Mouse (Mus musculus) heart, embryonic 13.5 days (tissue): ENCODE measurements at regions not wholly inside any gene's neighbourhood (a gene's known extent, or its start where the extent isn't known, plus 50 kb on each side); places are given as distances from the start of the nearest gene placed in this dataset.

Experiments used
- ATAC-seq: fragments of 200-750 bp; cut with Nextera tagmentation; 2 replicates; pipeline ENCODE4 v1.8.0; 2017; ENCODE audit warnings: moderate TSS enrichment; ENCODE audit not compliant: insufficient number of reproducible peaks, low FRiP score, low TSS enrichment; ENCODE audit errors: extremely low read depth
- H3K27ac ChIP-seq: fragments of 300-500 bp; sonication (generic); replicated peaks from 2 replicates; pipeline ENCODE4 v1.5.1; 2015; ENCODE audit warnings: moderate library complexity, mild to moderate bottlenecking, inconsistent platforms
- H3K27me3 ChIP-seq: fragments of 300-500 bp; sonication (generic); replicated peaks from 2 replicates; pipeline ENCODE4 v1.6.1; 2015; ENCODE audit warnings: mild to moderate bottlenecking, inconsistent platforms
- H3K36me3 ChIP-seq: fragments of 300-500 bp; sonication (generic); 2 replicates; pipeline ENCODE4 v1.6.1; 2015; ENCODE audit warnings: mild to moderate bottlenecking, inconsistent platforms
- H3K4me1 ChIP-seq: fragments of 300-500 bp; sonication (generic); 2 replicates; pipeline ENCODE4 v1.6.1; 2015; ENCODE audit warnings: inconsistent platforms
- H3K4me2 ChIP-seq: fragments of 300-500 bp; sonication (generic); 2 replicates; pipeline ENCODE4 v1.6.1; 2015; ENCODE audit warnings: inconsistent platforms, mild to moderate bottlenecking, moderate library complexity
- H3K4me3 ChIP-seq: fragments of 300-500 bp; sonication (generic); 2 replicates; pipeline ENCODE4 v1.5.1; 2015; ENCODE audit warnings: moderate library complexity, mild to moderate bottlenecking, inconsistent platforms
- H3K9ac ChIP-seq: fragments of 300-500 bp; sonication (generic); 2 replicates; pipeline ENCODE4 v1.6.1; 2015; ENCODE audit warnings: inconsistent platforms, mild to moderate bottlenecking, moderate library complexity
- H3K9me3 ChIP-seq: fragments of 300-500 bp; sonication (generic); 2 replicates; pipeline ENCODE4 v1.6.1; 2016; ENCODE audit warnings: inconsistent platforms
- WGBS: fragments of 180-500 bp; shearing (Covaris S2); methylation state at CpG from one replicate; pipeline ENCODE4 v1.1.7; 2015; ENCODE audit warnings: mixed read lengths; 5-methylcytosine and 5-hydroxymethylcytosine counted together

DNA sequence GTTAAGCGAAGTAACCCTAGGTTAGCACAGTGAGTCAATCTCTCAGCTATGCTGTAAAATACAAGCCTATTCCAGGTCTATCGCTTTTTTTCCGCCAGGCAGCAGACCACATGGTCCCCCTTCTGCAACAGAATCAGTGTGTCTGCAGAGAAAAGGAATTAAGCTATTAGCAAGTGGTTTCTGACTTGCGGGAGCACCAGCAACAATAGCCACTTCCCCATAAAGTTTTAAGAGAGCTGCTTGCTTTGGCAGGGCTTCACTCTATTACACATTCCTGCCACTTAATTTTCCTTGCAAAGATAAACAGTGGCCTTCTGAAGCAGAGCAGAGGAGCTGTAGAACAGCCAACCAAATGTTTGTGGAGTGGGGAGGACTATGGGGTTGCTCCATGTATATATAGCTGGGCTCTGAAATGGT lies 59.8 kb upstream of the Osmr start:
- peak overlapping the region; percentile 39; the same call in 1 of the 2 replicates for H3K27ac ChIP-seq
- H3K4me1 ChIP-seq = 0 out of 2 replicates have a peak, but pooled peaks cover 4% of the 10 kb centered on the region
- H3K9me3 ChIP-seq = no peaks in the 10 kb centered on the region
- no peak for ATAC-seq
- no peak overlapping the region for H3K9ac ChIP-seq
- WGBS = 63% methylated on average over 4 of the region's 4 CpGs
- H3K27me3 ChIP-seq = no peaks in the 10 kb centered on the region
- H3K4me3 ChIP-seq = no peak overlapping the region
- no peak overlapping the region for H3K4me2 ChIP-seq
- no peaks in the 10 kb centered on the region for H3K36me3 ChIP-seq

- Histone ChIP-seq H3K9me3 (peaks cover 5% of the 10 kb centered on the region; the same call in 1 of the 2 replicates), H3K36me3 (no peaks in the 10 kb centered on the region), H3K4me1 (no peaks in the 10 kb centered on the region), H3K4me2 (no peak overlapping the region), H3K27ac (no peak overlapping the region), H3K9ac (no peak overlapping the region), H3K4me3 (no peak overlapping the region), H3K27me3 (no peaks in the 10 kb centered on the region)
- 66% methylated on average over 4 of the region's 4 CpGs for WGBS
- no peak for ATAC-seq
Observed at GRCm38 (mm10) chr15:6941491-6941890, 66.7 kb upstream of the Osmr start.

GRCm38 (mm10) chr15:6949236-6949635 lies 74.5 kb upstream of the Osmr start:
- Histone ChIP-seq H3K9me3 (peaks cover 5% of the 10 kb centered on the region; the same call in 1 of the 2 replicates), H3K36me3 (no peaks in the 10 kb centered on the region), H3K27me3 (no peaks in the 10 kb centered on the region), H3K27ac (no peak overlapping the region), H3K4me1 (no peaks in the 10 kb centered on the region), H3K9ac (no peak overlapping the region), H3K4me3 (no peak overlapping the region), H3K4me2 (no peak overlapping the region)
- no peak for ATAC-seq
- WGBS = 73% methylated on average over 5 of the region's 5 CpGs

- no peak overlapping the region for H3K4me2 ChIP-seq
- no peak overlapping the region for H3K9ac ChIP-seq
- no peak for ATAC-seq
- H3K27ac ChIP-seq = no peak overlapping the region
- WGBS = 76% methylated on average over 1 of the region's 1 CpGs
- no peak overlapping the region for H3K4me3 ChIP-seq
- no peaks in the 10 kb centered on the region for H3K27me3 ChIP-seq
- no peaks in the 10 kb centered on the region for H3K4me1 ChIP-seq
- H3K9me3 ChIP-seq = peaks cover 5% of the 10 kb centered on the region; the same call in 1 of the 2 replicates
- no peaks in the 10 kb centered on the region for H3K36me3 ChIP-seq
Observed at GRCm38 (mm10) chr15:6949686-6950085, 74.9 kb upstream of the Osmr start.

GRCm38 (mm10) chr15:6950503-6950902 lies 75.7 kb upstream of the Osmr start:
- Histone ChIP-seq H3K36me3 (no peaks in the 10 kb centered on the region), H3K4me1 (no peaks in the 10 kb centered on the region), H3K4me2 (no peak overlapping the region), H3K27ac (no peak overlapping the region), H3K9me3 (no peaks in the 10 kb centered on the region), H3K27me3 (no peaks in the 10 kb centered on the region), H3K9ac (no peak overlapping the region), H3K4me3 (no peak overlapping the region)
- 81% methylated on average over 8 of the region's 8 CpGs for WGBS
- ATAC-seq = no peak

DNA sequence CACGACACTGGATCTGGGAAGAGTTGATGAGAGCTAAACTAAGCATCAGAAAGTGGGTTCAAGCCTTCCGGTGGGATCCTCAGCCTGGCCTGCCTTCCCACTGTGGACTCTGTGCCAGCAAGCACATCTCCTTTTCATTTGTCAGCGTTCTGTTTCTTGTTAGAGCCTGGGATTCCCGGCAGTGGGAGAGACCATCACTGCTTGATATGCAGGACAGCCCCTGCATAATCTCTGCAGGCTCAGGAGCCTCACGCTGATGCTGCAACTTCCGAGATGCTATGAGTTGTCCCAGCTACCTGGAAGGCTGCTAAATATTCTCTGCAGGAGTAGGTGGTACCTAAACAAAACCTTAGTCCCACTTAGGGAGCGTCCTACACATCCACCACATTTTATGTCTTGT lies 78.8 kb upstream of the Osmr start:
- ATAC-seq = no peak
- Histone ChIP-seq H3K9me3 (no peaks in the 10 kb centered on the region), H3K36me3 (no peaks in the 10 kb centered on the region), H3K4me1 (no peaks in the 10 kb centered on the region), H3K27me3 (no peaks in the 10 kb centered on the region), H3K27ac (no peak overlapping the region), H3K4me3 (no peak overlapping the region), H3K4me2 (no peak overlapping the region), H3K9ac (no peak overlapping the region)
- 20% methylated on average over 7 of the region's 7 CpGs for WGBS

GRCm38 (mm10) chr15:6953970-6954791 lies 79.4 kb upstream of the Osmr start:
- Histone ChIP-seq H3K4me3 (no peak overlapping the region), H3K9ac (no peak overlapping the region), H3K27ac (no peak overlapping the region), H3K9me3 (no peaks in the 10 kb centered on the region), H3K36me3 (no peaks in the 10 kb centered on the region), H3K4me2 (no peak overlapping the region), H3K4me1 (no peaks in the 10 kb centered on the region), H3K27me3 (no peaks in the 10 kb centered on the region)
- WGBS = 57% methylated on average over 9 of the region's 9 CpGs
- no peak for ATAC-seq

DNA sequence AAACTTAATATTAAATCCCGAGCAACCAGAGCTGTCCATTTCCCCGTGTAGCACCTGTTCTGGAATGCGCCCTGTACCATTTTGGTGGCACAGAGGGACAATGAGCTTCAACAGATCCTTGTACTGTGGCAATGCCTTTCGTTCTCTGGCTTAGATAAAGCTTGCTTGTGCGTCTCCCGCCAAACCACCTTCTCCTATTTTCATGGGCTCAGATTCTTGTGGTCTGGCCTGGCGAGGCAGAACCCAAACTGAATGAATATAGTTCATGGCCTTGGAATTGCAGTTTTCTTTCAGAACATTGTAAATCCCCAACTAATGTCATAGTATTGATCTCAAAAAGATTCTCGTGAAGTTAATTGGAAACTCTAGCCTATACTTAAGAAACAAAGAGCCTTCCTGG lies 85.1 kb upstream of the Osmr start:
- no peaks in the 10 kb centered on the region for H3K4me1 ChIP-seq
- no peaks in the 10 kb centered on the region for H3K27me3 ChIP-seq
- H3K27ac ChIP-seq = no peak overlapping the region
- 80% methylated on average over 8 of the region's 8 CpGs for WGBS
- no peak overlapping the region for H3K4me2 ChIP-seq
- H3K9ac ChIP-seq = no peak overlapping the region
- ATAC-seq = no peak
- no peak overlapping the region for H3K4me3 ChIP-seq
- H3K9me3 ChIP-seq = no peaks in the 10 kb centered on the region
- H3K36me3 ChIP-seq = no peaks in the 10 kb centered on the region

DNA sequence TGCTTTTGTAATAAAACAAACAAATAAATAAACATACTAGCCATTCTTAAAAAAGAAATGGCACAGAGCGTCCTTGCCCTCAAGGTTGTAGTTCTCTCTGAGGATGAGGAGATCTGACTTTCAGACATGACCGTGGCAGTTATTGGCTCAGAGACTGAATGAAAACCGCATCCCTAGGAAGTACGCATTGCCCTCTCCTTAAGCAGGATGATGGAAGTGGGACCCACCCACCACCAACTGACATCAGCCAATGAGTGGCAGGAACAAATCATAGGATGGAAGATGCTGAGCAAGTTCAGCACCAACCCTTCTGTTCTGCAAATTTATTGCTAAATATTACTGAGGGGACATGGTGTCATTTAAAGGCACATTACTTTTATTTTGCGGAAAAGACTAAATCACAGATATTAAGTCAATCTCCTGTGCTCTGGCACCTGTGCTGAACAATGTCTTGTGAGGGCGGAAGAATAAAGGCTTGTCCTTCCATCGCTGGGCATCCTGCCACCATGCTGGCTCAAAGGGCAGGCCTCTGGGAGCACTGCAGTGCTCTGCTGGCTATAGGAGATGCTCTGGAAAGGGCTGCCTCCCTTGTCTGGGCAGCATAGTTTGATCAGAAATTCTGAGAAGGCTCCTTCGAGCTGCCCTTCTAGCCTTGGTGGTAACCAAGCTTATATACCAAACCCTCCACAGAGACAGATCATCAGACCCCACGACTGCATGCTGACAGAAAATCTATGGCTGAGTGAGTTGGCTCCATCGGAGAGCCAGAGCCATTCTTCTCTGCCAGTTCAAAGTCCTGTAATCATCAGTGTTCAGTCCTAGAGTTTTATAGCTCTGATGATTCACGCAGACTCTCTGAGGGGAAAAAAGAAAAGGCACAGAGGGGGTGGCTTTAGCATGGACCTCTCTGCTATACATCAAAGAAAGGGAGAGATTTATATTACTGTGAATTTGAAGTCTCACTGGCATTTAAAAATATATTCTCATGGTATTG lies 86.3 kb upstream of the Osmr start:
- no peaks in the 10 kb centered on the region for H3K36me3 ChIP-seq
- H3K27ac ChIP-seq = no peak overlapping the region
- 80% methylated on average over 11 of the region's 11 CpGs for WGBS
- no peak overlapping the region for H3K4me3 ChIP-seq
- H3K4me1 ChIP-seq = no peaks in the 10 kb centered on the region
- ATAC-seq = no peak
- no peaks in the 10 kb centered on the region for H3K9me3 ChIP-seq
- no peak overlapping the region for H3K9ac ChIP-seq
- no peak overlapping the region for H3K4me2 ChIP-seq
- H3K27me3 ChIP-seq = no peaks in the 10 kb centered on the region

DNA sequence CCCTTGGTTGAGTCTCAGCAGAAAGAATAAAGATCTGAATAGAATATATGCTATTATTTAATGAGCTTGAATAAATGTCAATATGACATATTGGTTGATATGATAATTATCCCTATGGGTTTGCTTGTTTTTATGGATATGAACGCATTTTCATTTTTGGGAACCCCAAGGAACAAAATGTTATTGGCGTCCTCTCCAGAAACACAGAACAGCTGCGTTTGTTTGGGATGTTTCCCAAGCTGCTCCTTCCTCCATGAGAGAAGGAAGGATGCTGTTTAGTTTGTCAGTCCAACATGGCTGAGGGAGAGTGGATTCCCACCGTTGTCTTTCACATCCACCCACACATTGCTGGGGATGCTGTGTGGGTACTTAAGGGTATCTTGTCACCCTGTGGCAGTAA lies 89.9 kb upstream of the Osmr start:
- Histone ChIP-seq H3K36me3 (no peaks in the 10 kb centered on the region), H3K27ac (no peak overlapping the region), H3K27me3 (no peaks in the 10 kb centered on the region), H3K9ac (no peak overlapping the region), H3K9me3 (no peaks in the 10 kb centered on the region; the same call in 1 of the 2 replicates), H3K4me1 (no peaks in the 10 kb centered on the region), H3K4me3 (no peak overlapping the region), H3K4me2 (no peak overlapping the region)
- ATAC-seq = no peak
- WGBS = 87% methylated on average over 4 of the region's 4 CpGs

- H3K27ac ChIP-seq = no peak overlapping the region
- no peak overlapping the region for H3K4me2 ChIP-seq
- no peak overlapping the region for H3K9ac ChIP-seq
- no peaks in the 10 kb centered on the region for H3K4me1 ChIP-seq
- no peaks in the 10 kb centered on the region; the same call in 1 of the 2 replicates for H3K9me3 ChIP-seq
- 63% methylated on average over 4 of the region's 4 CpGs for WGBS
- no peaks in the 10 kb centered on the region for H3K27me3 ChIP-seq
- no peaks in the 10 kb centered on the region for H3K36me3 ChIP-seq
- no peak overlapping the region for H3K4me3 ChIP-seq
- ATAC-seq = no peak
Observed at GRCm38 (mm10) chr15:6965446-6965845, 90.7 kb upstream of the Osmr start.
